Mouse (Mus musculus) kidney, adult 8-10 months (tissue): ENCODE results near the gene Bicc1.

Experiments
- DNase-seq, 2 experiments: peaks; one replicate each; pipeline ENCODE4 v3.0.0; 2022

Gene Bicc1

DNA sequence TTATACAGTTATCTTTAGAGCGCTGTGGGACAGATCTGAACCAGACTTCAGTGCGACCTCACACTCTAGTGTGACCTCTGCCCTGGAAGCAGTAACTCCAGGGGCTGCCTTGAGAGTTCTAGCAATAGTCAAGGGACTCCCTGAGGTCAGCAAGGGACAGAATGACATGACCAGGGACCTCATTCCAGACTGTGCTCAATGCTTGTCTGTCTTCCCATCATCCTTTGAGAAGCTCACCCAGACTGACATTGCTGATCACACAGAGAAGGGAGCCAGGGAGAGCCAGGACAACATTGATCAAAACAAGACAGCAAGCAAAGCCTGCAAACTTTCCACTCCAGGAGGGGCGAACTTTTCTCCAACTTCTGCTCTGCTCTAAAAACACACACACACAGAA, 38.7 kb downstream of the Bicc1 start:
- DNase-seq = peak in 1 of 2 experiments; percentile 53

- no peak for DNase-seq
Observed at GRCm38 (mm10) chr10:71120121-71120768, 39.3 kb downstream of the Bicc1 start.

DNA sequence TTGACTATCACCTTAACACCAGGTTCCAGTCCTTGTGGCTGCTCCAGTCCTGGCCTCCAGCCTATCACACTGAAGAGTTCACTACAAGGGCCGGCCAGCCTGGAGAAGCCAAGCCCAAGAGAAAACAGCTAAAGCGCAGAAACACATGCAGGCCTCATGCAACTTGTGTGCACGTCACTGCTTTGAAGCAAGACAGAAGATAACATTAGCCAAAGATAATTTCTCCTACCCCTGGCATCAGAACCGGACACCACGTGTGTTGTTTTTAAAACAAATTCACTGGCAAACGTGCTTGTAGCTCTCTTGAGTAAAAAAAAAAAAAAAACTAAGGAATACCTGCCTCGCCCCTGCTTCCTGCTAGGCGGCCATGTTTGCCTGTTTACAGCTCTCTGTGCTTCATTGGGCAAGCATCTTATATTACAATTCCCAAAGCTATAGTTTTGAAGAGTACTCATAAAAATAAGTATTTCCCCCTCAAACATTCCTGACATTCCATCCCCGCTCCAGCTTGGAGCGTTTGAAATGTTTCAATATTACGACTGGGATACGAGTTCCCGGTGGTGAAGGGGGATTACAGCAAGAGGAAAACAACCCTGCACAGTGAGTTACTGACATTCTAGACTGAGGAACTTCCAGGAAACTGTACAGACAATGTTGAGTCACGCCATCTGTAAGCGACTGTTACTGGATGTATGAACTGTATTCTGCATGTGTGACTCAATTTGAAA, 40.2 kb downstream of the Bicc1 start:
- DNase-seq = no peak

- peak; percentile 61 to 76 for DNase-seq
Observed at GRCm38 (mm10) chr10:71117766-71118165, 41.7 kb downstream of the Bicc1 start.

GRCm38 (mm10) chr10:71114260-71114920, 45.1 kb downstream of the Bicc1 start:
- no peak for DNase-seq

- peak in 1 of 2 experiments; percentile 28 for DNase-seq
Observed at GRCm38 (mm10) chr10:71106491-71107205, 52.9 kb downstream of the Bicc1 start.

- DNase-seq = no peak
Observed at GRCm38 (mm10) chr10:71104791-71105190, 54.7 kb downstream of the Bicc1 start.

GRCm38 (mm10) chr10:71100815-71101499, 58.5 kb downstream of the Bicc1 start:
- no peak for DNase-seq

DNA sequence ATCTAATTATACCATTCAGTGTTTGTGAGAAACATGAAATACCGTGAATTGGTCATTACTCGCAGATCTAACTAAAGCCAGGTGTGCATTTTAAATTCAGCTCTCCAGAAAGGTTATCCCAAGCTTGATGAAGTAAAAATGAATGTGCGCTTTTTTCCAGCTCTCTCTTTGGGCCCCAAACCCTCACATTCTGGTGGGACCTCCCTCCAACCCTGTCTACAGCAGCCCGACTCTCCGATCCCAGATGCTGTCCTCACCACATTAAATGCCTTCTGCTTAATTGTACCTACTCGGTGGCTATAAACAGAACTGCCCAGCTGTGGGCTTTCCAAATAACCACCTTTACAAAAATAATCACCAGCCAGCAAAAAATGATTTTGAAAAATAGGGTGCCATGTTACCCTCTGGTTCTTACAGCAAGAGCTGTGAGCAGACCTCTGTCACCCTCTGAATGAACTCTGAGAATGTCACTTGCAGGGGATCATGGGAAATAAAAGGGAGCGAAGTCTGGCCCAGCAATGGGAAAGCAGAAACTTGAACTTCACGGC, 64.7 kb downstream of the Bicc1 start:
- no peak for DNase-seq

DNA sequence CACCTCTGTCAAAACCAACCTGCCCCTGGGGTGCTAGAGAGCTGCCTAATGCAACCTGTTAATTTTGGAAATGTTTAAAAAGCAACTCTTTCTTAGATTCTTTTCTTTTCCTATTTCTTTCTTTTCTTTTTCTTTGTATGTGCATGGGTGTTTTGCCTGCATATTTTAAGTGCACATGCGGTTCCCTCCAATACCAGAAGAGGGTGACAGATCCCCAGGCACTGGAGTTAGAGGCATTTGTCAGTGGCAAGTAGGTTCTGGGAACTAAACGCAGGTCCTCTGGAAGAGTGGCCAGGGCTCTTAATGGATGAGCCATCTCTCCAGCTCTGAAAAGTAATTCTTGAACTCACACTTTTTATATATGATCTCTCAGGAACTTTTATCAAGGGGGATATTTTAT, 66.2 kb downstream of the Bicc1 start:
- no peak for DNase-seq

DNA sequence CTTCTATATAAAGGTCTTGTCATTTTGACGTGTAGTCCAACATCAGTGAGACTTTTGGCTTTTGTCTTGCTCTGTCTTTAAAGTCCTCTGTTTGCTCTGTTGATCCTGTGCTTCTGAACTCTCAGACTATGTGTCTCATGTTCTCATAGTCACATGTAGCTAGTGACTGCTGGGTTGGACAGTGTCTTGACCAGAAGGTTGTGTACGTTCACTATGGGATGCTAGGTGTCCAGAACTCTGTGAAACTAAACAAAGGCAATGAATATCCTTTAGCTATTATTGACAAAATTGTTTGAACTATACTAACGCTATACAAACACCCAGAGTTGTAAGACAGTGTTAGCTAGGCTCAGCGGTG, 72.2 kb downstream of the Bicc1 start:
- DNase-seq = no peak

DNA sequence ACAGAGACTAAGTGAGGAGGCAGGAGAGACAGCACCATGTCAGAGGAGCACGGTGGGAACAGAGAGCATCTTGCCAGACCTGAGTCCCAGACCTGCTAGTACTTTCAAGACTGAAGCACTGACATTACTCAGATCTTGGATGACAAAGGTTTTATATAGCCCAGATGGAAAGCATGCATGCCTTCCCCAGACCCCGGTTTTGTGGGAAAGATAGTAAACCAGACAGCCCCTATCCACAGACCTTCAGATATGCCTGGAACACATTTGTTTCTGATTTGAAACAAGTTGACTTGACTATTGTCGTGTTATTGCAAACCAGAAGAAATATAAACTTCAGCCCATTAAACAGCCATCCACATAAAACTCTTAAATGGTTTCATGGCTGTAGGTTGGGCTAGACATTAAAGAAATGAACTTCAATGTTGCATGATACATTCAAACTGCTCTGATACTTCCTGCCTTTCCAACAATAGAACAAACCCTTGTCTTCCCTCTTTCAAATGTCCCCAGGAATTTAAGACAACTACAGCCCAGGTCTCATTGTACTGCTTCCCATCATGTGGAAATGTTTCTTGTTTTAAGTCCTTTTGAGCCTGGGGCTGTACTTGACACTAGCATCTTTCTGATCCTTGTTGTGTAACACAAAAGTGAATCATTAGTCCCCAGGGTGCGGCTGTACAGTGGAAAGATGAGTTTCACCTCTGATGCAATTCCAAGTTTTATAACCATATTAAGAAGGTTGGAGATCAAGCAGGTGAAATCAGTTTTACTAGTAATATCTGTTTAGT, 72.7 kb downstream of the Bicc1 start:
- DNase-seq = no peak

DNA sequence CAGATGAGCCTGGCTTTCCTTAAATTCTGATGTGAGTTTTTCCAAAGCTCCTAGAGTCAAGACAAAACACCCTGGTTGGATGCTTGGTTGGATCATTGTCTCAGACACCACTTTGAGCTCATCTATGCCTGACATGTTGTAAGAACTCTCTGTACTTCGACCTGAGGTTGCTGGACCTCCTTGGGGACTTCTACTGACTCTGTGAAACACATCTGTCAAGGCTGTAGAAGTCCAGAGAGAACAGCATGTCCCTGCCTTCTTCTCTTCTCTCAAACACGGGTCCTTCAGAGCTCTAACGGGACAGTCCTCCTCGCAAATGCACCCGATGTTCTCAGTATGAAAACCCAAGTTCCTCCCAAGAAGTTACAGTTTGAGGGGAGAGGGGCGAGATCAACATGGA, 76.5 kb downstream of the Bicc1 start:
- no peak for DNase-seq

GRCm38 (mm10) chr10:71078856-71079255, 80.6 kb downstream of the Bicc1 start:
- no peak for DNase-seq

GRCm38 (mm10) chr10:71065009-71065408, 94.5 kb downstream of the Bicc1 start:
- no peak for DNase-seq

- no peak for DNase-seq
Observed at GRCm38 (mm10) chr10:71064576-71064975, 94.9 kb downstream of the Bicc1 start.

DNA sequence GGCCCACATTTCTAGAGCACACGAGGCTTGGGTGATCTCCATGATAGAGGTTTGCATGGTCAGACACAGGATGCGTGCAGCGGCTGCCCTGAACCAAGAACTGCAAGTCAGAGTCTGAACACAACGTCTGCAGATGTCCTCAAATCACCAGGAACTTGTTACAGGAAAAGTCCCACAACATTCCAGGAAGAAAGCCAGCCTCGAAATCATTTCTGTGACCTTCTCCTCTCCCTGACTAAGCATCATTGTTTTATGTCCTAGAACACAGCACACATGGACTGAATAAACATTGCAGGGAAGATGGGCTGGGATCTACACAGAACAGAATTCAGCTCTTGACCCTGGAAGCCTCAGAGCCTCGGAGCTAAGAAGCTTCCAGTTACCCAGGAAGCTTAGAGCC, 97.3 kb downstream of the Bicc1 start:
- peak; percentile 20 to 39 for DNase-seq

GRCm38 (mm10) chr10:71060269-71060668, 99.2 kb downstream of the Bicc1 start:
- no peak for DNase-seq

DNA sequence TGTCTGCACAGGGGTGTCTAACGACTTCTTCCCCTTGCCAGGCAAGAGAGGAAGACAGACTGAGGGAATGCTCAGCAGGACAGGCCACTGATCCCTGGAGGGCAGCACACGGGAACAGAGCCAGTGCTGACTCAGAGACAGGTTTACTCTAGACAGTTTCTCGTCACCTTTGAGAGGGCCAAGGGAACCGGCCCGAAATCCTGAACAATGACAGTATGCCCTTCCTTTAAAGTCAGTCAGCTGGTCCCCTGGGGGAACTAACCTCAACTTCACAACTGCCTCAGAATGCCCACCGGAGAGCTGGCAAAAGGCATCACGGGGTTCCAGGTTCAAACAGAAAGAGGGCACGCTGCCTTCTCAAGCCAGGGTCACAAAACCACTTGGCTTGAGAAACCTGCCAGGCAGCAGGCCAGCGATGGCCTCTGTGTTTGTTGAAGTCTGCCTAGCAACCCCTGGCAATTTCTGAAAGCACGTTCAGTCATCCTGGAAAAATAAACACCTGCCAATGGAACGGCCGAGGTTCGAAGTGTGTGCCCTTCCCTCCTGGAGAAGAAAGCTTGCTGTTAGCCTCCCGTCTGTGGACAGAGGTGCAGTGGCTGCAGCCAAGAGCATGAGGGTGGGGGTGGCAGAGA, 100.8 kb downstream of the Bicc1 start:
- DNase-seq = peak; percentile 87 to 88

DNA sequence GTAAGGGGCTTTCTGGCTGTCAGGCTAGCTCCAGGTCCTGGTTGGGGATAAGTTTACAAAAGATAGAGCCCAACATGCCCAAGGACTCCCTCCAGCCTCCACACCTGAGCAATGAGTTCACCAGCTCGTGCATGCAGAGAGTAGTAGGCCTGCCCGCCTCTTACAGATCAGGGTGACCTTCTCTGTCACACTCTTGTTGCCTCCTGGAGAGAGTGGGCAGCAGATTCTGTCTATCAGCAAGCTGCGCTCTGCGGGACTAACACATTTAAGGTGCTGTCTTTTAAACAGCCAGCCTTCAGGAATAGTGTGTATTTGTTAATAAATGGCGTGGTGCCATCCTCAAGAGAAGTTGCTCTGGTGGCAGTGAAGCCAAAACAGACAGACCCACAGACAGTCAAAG, 101.4 kb downstream of the Bicc1 start:
- peak in 1 of 2 experiments; percentile 5 for DNase-seq

DNA sequence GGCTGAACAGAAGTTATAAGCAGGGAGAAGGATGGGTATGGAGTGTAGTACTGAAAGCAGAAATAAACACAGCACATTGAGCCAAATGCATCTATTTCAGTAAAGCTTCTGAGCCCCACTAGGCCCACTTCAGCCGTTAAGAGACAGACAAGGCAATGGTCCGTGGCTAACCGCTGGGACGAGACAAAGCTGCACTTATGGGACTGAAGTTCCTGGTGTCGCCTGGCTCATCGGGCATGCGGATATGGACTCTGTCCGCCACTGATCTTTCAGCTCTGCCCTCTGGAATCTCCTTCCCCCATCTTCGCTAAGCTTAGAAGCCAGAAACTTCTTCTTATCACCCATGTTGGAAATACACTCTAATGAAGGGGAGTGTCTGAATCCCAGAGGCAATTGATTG, 106.8 kb downstream of the Bicc1 start:
- DNase-seq = peak in 1 of 2 experiments; percentile 23
